Mouse (Mus musculus) spleen, adult 10 weeks (tissue): ENCODE results near the gene Nkx2-4. TPM values are rescaled to one million over a fixed set of nuclear protein-coding genes. Genes with fewer than 3 reads are reported as not detected.

Source experiments
- polyA plus RNA-seq: library from polyadenylated mRNA; stranded (reverse); fragments of 350-450 nt; fragmentation: Illumina TruSeq; extraction: RNeasy Lipid Tissue Mini Kit (QIAGEN cat#74804); gene quantifications from one replicate; pipeline ENCODE4 v1.2.3, GENCODE M21; 2015; ENCODE audit warnings: low replicate concordance; ENCODE audit not compliant: insufficient read depth

Gene Nkx2-4
- not detected for polyA plus RNA-seq

DNA sequence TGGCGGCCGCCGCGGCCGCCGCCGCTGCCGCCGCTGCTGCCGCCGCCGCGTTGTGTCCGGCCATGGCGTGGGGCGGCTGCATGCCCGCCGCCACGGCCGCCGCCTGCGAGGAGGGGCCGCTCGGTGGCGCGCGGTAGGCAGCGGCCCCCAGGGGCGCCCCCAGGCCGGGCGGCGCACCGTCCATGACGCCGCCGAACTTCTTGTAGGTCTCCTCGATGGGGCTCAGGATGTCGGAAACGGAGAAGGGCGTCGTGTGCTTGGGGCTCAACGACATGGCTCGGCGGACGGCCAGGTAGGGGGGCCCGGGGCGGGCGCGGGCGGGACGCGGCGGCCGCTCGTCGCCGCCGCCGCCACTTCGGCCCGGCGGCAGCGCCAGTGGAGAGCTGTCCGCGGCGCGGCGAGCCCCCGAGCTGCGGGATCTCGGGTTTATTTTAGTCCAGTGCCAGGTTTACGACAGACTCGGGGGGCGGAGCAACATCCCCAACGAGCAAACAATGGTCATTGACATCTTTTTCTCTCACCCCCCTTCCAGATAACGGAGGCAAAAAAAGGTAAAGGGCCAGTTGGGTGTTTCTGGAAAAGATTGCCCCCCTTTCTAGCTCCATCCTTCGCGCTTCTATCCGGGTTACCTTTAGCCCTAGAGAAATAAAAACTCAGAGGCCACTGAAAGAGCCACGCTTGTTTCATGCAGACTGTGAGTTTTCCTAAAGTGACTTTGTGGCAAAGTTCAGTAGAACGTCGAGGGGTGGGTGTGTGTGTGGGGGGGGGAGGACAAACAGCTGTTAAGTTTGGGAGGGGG lies at the start of gene Nkx2-4:
Gene Nkx2-4, minus strand, starts transcription at position 374 of the 799 bp plus-strand sequence.

Other genes starting within 250 kb of the Nkx2-4 start
- 26.0 TPM for gene Kiz, start 229.6 kb downstream of the Nkx2-4 start, polyA plus RNA-seq
- 140 TPM for gene Xrn2, start 72.4 kb downstream of the Nkx2-4 start, polyA plus RNA-seq
- not detected for gene Nkx2-2, start 108.8 kb upstream of the Nkx2-4 start, polyA plus RNA-seq